In the genomic region with DNA sequence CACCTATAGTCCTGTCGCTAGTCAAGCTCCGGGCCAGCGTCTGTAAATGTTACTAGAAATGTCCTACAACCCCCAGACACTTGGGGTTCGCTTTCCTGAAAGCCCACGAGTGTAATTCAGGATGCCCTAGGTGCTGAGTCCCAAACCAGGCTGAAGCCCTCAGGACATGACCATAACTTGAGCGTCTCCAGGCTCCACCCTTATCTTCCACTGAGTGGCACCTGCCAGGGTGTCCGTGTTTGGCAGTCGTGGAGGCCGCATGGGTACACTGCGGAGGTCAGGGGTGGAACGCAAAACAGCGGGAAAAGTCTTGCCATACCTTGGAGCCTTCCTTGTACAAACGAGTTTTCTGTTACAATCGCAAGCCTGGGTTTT, we compare ENCODE assay signal across 12 mouse cellular contexts. TPM values are rescaled to one million over a fixed set of nuclear protein-coding genes. Genes with fewer than 3 reads are reported as not detected.
A peak's percentile ranks its signal among the peaks of the same experiment; 100 is the strongest.
DNase-seq lines count a peak whose midpoint lies in the region; ATAC-seq and TF ChIP-seq lines count a peak whose summit lies in the region.
"Had no signal": no experiment of that assay in that cellular context is flagged by ENCODE, and none has a peak within 500 bp of the region (broad histone marks: within the 10 kb centered on the region; RNA-seq: fewer than 3 reads in every experiment).

No protein-coding gene starts in this region.

- WGBS in heart, postnatal 0 days = 3% methylated on average over 14 of the region's 14 CpGs
- 3% methylated on average over 14 of the region's 14 CpGs for WGBS in liver, postnatal 0 days (ENCODE audit: insufficient replicate concordance)

- peak overlapping the region; percentile 27 for H3K4me3 ChIP-seq in heart, postnatal 0 days (ENCODE audit: low read depth, low read length)
- H3K4me3 ChIP-seq in liver, postnatal 0 days (ENCODE audit: low read depth, low read length) = peak overlapping the region; percentile 22; the same call in 1 of the 2 replicates

- peak overlapping the region; percentile 32; the same call in 1 of the 2 replicates for H3K4me2 ChIP-seq in heart, postnatal 0 days (ENCODE audit: low read depth, low read length)
- no peak overlapping the region for H3K4me2 ChIP-seq in liver, postnatal 0 days (ENCODE audit: low read depth, low read length)

- peaks cover 99% of the 10 kb centered on the region for H3K27me3 ChIP-seq in heart, postnatal 0 days (ENCODE audit: control insufficient read depth, insufficient read depth, low read length)
- peaks cover 100% of the 10 kb centered on the region for H3K27me3 ChIP-seq in liver, postnatal 0 days (ENCODE audit: insufficient read depth, low read length)

- no peak overlapping the region for H3K27ac ChIP-seq in heart, postnatal 0 days (ENCODE audit: low read depth)
- no peak overlapping the region for H3K27ac ChIP-seq in liver, postnatal 0 days (ENCODE audit: low read depth)

- H3K36me3 ChIP-seq in heart, postnatal 0 days (replicated peaks; ENCODE audit: control insufficient read depth, insufficient read depth, low read length) = no peaks in the 10 kb centered on the region
- H3K36me3 ChIP-seq in liver, postnatal 0 days (replicated peaks; ENCODE audit: insufficient read depth, low read length) = no peaks in the 10 kb centered on the region

- DNase-seq in heart, postnatal 0 days (ENCODE audit: low spot score) = no peak
- no peak for DNase-seq in heart, adult 11 months
- peak; percentile 31 for DNase-seq in R1 (ENCODE audit: low read depth, low spot score)
- peak; percentile 47 for DNase-seq in gastrocnemius, postnatal 14 days
- DNase-seq in liver, postnatal 0 days = no peak
- DNase-seq in thymus, postnatal 4 days = no peak
- DNase-seq in Muller cell, postnatal 12 days (ENCODE audit: inconsistent ontology term) = no peak
- DNase-seq in thymus, postnatal 36 days = no peak
- DNase-seq: adrenal gland, postnatal 14 days had no signal

- no peak for TF ChIP-seq EP300 in heart, postnatal 0 days (IDR thresholded peaks at IDR 0.05; ENCODE audit: low read depth)
- no peak for TF ChIP-seq EP300 in liver, postnatal 0 days (IDR thresholded peaks at IDR 0.05; ENCODE audit: low read depth)

- no peak for ATAC-seq in heart, postnatal 0 days (ENCODE audit: insufficient read depth, low read depth)
- ATAC-seq in liver, postnatal 0 days = no peak

- TF ChIP-seq CTCF in heart, postnatal 0 days (IDR thresholded peaks at IDR 0.05; ENCODE audit: low read depth) = no peak
- TF ChIP-seq CTCF in liver, postnatal 0 days (IDR thresholded peaks at IDR 0.05; ENCODE audit: low read depth) = no peak

- no peak overlapping the region for H3K9ac ChIP-seq in heart, postnatal 0 days (replicated peaks; ENCODE audit: low read depth, low read length)
- H3K9ac ChIP-seq in liver, postnatal 0 days (replicated peaks) = no peak overlapping the region

- intact Hi-C loops in gastrocnemius, postnatal 14 days (cut with DNase I; ENCODE audit: low total_unique reads) = no loop called here

- no peaks in the 10 kb centered on the region for H3K9me3 ChIP-seq in heart, postnatal 0 days (replicated peaks; ENCODE audit: control insufficient read depth, low read length)
- H3K9me3 ChIP-seq in liver, postnatal 0 days (ENCODE audit: low read length) = no peaks in the 10 kb centered on the region

- H3K4me1 ChIP-seq in heart, postnatal 0 days (ENCODE audit: control insufficient read depth, insufficient read depth) = peaks cover 18% of the 10 kb centered on the region; the same call in 1 of the 2 replicates
- peaks cover 17% of the 10 kb centered on the region for H3K4me1 ChIP-seq in liver, postnatal 0 days (ENCODE audit: insufficient read depth)

RNA-seq across cellular contexts. Expression of a gene that starts 3.6 kb away (rescaled TPM):
- total RNA-seq in heart, postnatal 0 days (2014; rRNA removed; ENCODE audit: low replicate concordance) = not detected in 2 replicates
- not detected in 2 replicates for polyA plus RNA-seq in heart, postnatal 0 days (2015; fragmentation: Nextera tagmentation; extraction: Ambion mirVana)
- 10 to 100 TPM; 32.2 to 38.1 TPM for total RNA-seq in gastrocnemius, postnatal 14 days (2021)
- 0.04 TPM in 1 of 2 replicates, not detected in the other for polyA plus RNA-seq in liver, postnatal 0 days (2015; fragmentation: Nextera tagmentation; extraction: Ambion mirVana)
- total RNA-seq: adrenal gland, postnatal 14 days; hematopoietic stem cell, adult 5-6 weeks; left cerebral cortex, postnatal 25 days had no signal
- polyA plus RNA-seq: cortical plate, adult 2 months had no signal

Comparison
In these comparisons a context has a peak if more than half of its experiments do, and no peak if none do; other contexts are left out.
1. DNase-seq: peak in R1 (single experiment) and gastrocnemius, postnatal 14 days (single experiment); none in heart, postnatal 0 days (single experiment), heart, adult 11 months (single experiment), liver, postnatal 0 days (single experiment), thymus, postnatal 4 days (single experiment), Muller cell, postnatal 12 days (single experiment) and thymus, postnatal 36 days (0 of 2).
2. RNA of a gene that starts 3.6 kb away (total RNA-seq): 32.2 to 38.1 TPM in gastrocnemius, postnatal 14 days; not detected in heart, postnatal 0 days; every median in the first group is over 10 times any median in the second.